Mouse (Mus musculus) cerebellum, adult 2 months (tissue): ENCODE results near the gene Hist1h1c.
A peak's percentile ranks its signal among the peaks of the same experiment; 100 is the strongest.

Experiments used
- CTCF ChIP-seq: fragments of 200-500 bp; IDR thresholded peaks from 2 replicates; pipeline ENCODE4 v1.5.1; 2011; ENCODE audit warnings: low read depth, mild to moderate bottlenecking, control low read depth, low read length, moderate library complexity, borderline replicate concordance; ENCODE audit not compliant: insufficient read depth
- POLR2A ChIP-seq: fragments of 200-500 bp; IDR thresholded peaks from 2 replicates; pipeline ENCODE4 v1.6.1; 2011; ENCODE audit warnings: low read length, control low read depth, borderline replicate concordance; ENCODE audit not compliant: insufficient read depth

- no peak for TF ChIP-seq CTCF
- peak; percentile 6; the same call in 1 of the 2 replicates for TF ChIP-seq POLR2A
Observed at GRCm38 (mm10) chr13:23739922-23740252, 1.3 kb downstream of the Hist1h1c start.
